Mouse (Mus musculus) MEL-GATA-1-ER (cell line): ENCODE measurements around the gene Fam71a.

Source experiments
- DNase-seq: peaks from one replicate; pipeline ENCODE4 v3.0.0-alpha.2; 2012; ENCODE audit warnings: low read depth; ENCODE audit errors: extremely low read depth

Gene Fam71a

DNA sequence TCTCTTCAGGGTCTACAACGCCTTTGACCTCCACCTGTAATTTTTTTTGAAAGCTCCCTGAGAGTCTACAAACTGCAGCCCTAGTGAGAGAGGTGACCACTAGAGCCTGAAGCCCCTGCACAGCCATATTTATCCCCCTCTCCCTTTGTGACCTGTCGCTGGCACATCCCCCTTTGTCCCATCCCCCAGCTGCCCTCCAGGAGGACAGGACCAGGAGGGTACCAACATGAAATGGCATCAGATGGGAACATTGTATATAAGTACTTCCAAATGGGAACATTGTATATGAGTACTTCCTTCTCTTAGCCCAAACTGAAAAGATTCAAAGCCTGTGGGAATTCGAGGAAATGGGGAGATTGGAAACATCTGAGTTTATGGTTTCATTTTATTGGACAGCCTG, at the start of gene Fam71a:
Fam71a (minus strand) TSS at position 101 of the 400 bp plus-strand sequence.
- DNase-seq, result no peak

DNA sequence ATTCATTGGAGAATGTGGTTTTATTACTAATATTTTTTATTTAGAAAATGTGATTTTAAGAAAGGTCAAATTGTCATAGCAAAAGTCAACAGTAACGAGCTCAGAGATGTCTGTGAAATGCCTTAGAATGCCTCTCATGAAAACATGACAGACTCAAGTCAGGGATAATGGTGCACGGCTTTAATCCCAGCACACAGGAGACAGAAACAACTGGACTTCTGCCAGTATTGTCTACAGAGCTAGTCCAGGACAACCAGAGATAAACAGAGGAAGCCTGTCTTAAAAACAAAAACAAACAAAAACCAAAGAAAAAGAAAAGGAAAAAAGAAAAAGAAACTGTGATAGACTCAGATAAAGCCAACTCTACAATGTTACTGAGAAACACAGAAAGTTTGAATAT, 46.5 kb upstream of the Fam71a start:
- no peak for DNase-seq

DNA sequence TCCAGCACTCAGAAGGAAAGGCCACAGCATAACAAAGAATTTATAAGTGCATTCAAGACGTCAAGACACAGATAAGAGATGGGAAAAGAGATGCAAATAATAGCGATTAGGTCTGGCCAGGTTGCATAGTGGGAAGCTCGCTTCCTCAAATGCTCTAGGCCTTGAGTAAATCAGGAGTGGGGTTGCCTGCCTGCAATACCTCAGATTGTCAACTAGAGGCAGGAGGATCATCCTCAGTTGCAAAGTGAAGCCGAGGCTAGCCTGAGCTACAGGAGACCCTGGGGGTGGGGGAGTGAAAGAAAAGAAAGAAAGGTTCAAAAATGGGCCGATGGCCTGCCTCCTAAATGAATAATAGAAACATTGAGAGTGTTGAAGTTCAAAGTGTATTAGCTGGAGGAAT, 41.2 kb upstream of the Fam71a start:
- DNase-seq, result no peak

DNA sequence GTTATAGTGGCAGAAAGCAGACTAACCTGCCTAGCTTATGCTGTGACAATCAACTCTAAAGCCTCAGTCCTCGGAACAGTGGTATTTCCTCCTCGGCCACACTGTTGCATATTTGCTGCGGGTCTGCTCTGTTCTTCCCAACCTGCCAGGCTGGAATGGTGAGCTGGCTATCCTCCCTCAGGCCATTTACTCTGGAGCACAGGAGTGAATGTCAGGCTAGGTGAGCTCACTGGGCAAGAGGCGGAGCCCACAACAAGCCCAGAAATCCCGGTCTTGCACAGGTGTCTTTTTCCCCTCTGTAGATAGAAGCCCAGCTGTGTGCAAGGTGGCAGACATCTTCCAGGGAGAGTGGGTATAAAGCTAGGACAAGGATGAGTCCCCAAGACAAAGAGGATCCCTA, 40.3 kb upstream of the Fam71a start:
- DNase-seq, result no peak

DNA sequence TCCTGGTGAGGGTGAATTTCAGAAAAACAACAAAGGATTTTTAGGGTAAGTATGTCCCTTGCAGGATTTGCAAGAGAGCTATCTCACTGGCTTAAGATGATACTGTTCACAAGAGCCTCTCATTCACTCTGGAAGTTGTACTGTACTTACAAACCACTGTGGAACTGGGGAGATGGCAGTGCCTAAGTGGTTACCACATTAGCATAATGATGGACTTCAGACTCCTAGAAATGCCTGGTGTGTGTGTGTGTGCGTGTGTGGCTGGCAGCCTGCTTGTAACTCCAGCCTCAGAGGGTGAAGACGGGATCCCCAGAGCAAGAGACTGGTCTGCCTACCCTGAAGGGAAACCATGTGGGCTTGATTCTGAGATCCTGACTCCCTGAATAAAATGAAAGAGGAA, 38.9 kb upstream of the Fam71a start:
- DNase-seq, result no peak

DNA sequence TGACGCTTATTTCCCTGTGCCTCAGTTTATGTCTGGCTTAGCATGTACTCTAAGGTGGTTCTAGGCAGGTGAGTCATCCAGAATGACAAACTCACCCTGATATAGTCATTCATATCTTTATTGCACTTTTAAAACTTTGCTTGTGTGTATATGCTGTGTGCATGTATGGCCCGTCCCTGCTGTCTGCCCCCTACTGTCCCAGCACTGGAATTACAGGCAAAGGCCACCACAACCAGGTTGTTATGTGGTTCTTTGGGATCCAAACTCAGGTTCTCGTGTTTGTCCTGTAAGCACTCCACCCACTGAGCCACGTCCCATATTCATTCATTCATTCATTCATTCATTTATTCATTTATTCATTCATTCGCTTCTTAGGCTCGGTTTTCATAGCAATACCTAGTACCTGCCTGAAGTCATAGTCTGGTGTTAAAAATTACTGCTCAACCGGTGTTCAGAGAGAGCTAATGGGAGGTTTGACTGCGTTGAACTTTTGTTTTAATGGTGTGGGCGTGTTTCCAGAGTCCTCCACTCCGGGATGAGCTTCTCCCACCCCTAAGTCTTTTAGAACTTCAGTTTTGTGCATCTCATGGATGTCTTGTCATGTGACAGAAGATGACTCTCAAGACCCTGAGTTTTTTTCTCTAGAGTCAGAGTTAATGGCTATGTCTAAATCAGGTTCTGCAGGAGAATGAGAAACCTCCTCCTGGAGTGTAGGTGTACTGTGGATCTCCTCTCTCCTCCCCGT, 37.8 kb upstream of the Fam71a start:
- no peak for DNase-seq

DNA sequence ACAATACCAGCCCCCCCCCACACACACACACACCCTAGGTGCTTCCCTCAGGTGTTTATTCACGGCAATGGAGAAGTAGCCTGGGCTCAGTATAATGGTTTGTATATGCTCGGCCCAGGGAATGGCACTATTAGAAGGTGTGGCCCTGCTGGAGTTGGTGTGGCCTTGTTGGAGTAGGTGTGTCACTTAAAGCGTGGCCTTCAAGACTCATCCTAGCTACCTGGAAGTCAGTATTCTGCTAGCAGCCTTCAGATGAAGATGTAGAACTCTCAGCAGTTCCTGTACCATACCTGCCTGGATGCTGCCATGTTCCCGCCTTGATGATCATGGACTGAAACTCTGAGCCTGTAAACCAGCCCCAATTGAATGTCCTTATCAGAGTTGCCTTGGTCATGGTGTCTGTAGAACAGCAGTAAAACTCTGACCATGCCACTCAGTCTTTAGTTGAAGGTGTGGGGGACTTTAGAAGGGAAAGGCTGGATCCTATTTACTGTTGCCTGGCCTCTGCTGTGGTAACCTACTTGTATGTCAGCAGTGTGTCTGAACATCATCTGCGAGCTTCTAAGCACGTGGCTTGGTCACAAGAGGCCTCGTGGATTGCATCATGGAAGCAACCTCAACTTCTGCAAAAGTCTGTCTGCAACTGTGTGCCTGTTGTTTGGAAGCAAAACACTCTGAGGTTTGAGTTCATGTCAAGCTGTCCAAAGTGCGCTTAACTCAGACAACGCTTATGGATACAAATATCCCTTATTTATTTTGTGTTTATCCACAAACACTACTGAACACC, 36.4 kb upstream of the Fam71a start:
- DNase-seq, result no peak

DNA sequence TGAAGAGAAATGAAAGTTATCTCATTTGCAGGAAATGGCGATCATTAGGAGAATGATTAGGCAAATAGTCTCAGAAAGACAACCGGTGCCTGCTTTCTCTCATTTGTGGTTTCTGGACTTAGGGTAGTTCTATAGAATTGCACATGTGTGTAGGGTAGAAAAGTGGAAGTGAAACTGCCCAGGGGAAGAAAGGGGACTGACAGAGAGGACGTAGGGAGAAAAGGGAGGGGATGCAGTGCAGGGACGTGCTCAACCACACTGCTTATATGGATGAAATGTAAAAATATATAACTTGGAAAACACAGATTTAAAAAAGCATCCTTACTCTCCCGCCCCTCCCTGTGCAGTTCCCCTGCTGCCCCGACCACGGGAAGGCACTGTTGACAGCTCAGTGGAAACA, 33.3 kb upstream of the Fam71a start:
- DNase-seq, result no peak

DNA sequence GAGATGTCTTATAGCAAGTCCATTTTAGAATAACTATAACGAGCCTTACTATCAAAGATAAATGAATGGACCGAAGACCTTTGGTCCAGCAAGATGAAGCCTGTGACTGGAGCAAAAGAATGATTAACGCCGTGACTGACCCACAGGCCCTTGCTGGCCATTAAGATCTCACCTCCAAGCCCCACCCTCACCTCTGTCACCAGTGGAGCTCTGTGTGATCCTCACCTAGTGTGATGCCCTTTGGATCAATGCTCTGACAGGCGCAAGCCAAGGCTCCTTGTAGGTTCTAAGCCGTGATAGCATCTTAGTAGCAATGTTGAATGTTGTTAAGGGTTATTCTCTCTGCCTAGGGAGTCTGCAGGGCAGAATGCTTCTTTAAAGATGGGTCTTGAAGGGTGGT, 31.4 kb upstream of the Fam71a start:
- no peak for DNase-seq

DNA sequence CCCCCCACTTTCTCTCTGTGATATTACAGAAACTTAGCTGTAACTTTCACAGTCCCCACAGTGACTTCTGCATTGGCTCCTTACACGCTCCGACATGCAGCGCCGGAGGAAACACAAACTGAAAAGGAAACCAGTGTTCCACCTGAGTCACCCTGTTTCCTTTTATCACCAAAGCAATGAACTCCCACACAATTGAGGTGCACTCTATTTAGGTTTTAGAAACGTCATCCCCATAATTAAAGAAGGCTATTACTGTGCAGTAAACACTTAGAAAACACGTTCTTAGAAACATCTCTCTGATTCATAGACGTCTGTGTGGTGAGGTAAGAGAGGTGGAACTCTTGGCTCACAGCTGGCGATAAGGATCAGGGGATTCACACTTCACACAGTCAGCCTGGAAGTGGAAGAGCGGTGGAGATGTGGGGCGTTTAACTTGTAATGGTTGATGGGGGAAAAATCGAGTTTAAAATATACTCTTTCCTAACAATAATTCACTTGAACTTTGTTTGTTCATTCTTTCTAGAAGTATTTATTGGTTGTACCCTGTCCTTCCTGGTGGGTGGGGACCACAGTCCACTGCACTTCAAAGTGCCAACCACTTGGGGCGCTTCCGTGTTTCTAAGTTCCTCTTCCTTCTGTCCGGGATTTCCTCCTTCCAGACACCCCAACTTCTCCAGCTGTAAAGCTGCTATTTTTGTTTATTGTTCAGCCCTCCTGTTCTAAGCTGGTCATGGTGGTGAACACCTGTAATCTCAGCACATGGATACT, 29.2 kb upstream of the Fam71a start:
- peak; percentile 59 for DNase-seq

DNA sequence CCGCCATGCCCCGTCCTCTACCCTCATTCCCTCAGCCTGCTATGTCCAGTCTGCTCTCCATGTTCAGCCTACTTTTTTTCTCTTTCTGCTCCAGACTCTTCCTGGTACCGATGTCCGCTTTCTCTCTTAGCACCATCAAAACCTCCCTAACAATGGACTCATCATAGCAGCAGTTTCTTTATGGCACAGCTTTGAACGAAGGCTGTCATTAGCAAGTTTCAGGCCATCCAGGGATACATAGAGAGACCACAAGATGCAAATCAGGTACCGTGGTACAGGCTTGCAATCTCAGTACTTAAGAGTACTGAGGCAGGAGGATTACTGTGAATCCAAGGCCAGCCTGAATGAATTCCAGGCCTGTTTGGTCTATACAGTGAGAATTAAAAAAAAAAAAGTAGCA, 28.1 kb upstream of the Fam71a start:
- no peak for DNase-seq

DNA sequence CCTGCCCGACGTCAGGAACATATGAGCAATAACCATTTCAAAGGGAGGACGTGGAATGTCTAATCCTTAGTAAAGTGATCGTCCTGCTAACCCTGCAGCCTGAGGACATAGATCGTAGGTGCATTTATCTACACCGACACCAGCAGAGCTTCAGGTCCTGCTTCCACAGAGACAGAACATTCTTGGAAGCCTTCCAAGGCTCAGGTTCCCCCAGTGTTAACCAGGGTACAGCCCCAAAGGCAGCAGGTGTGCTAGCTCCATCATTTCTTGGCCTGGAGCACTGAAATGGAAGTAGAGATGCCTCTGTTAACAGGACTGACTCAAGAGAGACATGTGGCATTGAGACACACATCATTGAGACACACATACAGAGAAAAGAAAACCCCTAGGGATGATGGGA, 27.6 kb upstream of the Fam71a start:
- DNase-seq, result no peak

DNA sequence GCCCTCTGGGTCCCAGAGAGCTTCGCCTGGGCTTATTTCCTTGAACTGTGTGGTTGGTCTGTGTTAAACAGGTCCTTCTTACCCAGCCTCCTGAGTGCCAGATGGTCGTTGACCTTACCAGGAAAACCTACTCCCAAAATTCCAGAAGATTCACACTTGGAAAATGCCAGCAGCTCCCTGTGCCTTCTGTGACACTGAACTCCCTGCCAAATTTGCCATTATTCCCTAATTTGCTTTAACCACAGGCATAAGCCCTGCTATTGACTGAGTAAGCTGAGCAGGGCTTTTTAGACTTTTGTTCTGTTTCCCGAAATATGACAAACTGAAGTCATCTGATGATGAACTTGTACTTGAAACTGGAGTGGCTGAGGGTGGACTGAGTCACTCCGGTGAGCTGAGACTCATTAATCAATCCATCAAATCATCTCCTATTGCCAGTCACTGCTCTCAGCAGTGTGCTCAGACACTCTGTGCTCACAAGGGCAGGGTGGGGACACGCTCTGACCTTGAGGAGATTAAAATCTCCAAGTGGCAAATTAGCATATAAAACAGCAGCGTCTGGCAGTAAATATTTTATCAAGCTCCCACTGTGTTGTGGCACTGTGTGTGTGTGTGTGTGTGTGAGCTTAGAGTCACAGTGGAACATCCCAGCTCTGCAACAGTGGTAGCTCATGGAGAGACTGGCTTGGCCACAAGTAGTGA, 25.2 kb upstream of the Fam71a start:
- DNase-seq, result no peak

DNA sequence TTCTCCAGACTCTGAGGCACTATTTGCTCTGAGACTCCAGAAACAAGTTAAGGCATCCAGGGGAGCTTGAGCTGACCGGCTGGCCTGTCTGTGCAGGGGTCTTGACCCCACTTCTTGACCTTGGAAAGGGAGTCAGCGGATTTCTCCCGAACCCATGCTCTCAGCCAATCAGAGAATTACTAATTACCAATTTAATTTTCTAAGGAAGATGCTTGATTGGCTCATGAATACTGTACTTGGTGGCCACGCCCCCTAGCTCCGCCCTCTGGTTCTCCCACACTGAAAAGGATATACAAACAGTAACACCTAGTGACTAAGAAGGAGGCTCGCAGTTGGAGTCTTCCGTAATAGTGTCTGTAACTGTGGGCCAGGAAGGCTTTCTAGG, 21.8 kb upstream of the Fam71a start:
- peak; percentile 87 for DNase-seq

DNA sequence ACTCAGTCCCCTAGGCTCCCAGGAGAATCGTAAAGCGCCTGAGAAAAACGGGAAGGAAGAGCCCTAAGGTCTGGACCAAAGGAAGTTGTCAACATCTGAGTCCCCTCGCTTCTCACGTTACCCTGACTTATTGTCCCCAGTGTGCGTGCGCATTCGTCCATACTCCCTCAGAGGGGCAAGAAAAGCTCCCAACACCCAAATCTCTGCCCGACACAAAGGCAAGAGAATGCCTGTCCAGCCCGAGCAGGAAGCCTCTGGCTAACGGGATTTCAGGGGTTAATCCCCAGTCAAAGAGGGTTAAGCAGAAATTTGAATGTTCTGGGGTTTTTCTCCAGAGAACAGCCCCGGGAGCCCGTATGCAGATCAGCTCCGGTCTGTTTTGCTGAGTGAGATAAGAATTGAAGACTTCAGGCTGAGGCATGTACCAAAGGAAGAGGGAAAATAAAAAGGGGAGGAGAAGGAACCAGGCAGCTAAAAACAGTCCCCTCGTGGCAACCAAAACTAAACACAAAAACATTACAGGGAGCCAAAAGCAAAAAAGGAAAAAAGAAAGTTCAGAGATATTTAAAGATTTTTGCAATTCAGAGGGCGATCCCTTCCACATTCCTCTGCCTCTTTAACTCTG, 21.3 kb upstream of the Fam71a start:
- DNase-seq, result peak; percentile 54

DNA sequence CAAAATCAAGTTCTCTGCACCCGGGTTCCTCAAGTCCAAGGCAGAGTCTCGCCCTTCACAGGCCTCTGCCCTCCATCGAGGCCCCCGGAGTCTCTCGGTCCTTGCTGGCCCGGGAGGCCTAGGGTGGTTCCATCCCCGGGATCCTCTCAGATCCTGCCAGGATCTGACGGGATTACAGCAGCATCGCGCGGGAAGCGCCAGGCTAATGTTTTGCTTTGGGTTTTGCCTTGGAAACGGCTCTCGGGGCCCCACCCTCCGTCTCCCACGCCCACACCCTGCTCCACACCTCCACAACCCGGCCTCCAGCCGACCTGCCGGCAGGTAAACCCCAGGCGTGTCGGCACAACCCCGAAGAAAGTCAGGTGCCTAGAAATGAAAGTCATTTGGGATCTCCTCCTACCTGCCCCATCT, 20.2 kb upstream of the Fam71a start:
- DNase-seq, result no peak

DNA sequence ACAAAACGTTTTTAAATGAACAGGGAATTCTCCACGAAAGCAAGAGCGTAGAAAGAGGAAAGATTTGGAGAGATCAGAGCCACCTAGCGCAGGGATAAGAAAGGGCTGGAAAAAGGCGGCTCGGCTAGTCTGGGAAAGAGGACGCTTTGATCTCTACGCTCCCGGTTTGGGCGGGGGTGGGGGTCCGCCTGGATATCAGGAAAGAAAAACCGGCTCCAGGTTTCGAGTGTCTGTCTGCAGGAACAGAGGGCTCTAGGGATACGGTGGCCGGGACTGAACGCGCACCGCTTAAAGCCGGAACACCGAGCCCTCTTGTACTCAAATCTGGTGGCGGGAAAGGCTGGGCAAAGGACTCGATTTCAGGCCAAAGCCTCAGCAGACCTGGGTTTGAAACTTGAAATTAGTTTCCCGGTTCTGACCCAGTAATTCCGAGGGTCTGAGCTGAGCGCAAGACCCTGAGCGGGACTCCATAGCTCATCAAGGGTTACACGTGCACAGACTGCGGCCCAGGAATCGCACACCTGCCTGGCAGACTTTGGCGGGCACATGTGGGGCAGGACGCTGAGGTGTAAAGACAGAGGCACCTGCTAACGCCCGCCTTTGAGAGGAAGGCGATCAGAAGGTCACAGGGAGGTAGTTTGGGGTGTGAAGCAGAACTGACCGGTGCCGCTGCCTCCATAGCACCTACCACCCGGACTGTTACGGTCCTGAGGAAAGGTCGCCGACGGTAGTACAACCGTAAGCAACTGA, 19.6 kb upstream of the Fam71a start:
- DNase-seq, result no peak

DNA sequence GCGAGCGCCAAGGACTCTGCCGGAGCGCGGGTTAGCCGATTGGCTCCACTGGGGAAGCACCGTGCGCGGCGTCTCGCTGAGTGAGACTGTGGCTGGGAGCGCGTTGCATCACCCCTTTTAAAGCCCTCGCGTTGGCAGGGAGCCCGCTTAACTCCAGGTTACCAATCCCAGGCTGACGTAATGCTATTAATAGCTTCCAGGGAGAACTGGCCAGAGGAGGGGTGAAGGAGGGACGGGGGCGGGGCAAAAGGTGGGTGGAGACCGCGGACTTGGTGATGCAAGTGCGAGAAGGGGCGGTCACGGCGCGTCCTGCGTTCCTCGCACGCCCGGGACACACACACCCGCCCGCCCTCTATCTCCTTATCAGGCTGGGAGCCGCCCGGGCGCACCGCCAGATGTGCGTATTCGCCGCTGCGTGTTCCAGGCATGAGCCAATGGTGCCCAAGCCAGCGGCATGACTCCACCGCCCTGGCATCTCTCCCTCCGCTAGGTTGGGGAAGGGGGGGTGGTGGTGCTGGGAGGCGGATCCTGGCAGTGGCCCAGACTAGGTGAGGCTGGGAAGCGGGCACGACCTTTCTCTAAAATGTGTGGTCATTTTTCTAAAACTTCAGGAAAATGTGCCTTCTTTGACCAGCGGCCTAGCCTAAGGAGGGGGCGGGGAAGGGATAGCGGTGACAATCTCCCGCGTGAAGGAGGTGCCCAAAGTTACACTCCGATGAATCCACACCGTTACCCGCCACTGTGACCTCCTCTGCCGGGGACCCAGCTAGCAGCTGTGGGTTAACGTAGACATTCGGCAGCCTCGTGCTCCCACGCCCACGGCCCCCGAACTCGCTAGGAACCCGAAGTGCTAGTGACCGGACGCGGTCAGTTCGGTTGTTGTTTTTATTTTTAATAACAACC, 18.8 kb upstream of the Fam71a start:
- peak; percentile 90 for DNase-seq

DNA sequence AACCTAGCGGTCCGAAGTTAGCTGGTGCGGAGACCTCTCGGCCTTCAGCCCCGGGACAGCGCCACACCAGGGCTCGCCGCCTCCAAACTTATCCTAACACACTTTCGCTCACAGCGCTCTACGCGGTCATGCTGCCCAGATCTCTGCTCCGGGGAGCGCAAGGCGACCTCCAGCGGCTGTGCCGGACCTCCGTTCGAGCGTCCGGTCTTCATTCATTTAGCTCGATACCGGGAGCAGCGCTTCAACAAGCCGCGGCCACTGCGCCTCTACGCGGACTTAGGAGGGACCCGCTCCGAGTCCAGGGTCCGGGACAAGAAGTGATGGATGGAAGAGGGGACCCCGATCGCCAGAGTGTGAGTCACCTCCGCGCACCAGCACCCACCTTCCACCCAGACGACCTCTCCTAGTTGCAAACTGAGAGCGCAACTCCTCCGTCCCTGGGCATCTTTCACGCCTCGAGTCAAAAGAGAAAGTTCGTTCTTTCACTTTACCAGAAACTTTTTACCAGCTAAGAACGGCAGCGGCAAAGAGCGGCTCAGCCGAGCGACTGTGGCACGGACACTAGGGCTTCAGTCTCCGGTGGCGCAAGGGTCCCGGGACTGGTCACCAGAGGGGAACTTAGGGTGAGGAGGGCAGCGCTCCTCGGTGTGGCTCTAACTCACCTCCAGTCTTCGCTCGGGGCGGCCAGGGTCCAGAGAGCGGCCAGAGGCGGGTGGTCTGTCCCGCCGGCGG, 18.0 kb upstream of the Fam71a start:
- DNase-seq, result no peak
